Mouse (Mus musculus) thymus, adult 2 months (tissue): Measurements from ENCODE around the gene Akt1s1. TPM values are rescaled to one million over a fixed set of nuclear protein-coding genes. Genes with fewer than 3 reads are reported as not detected.

ENCODE experiments used
- DNase-seq: peaks from one replicate; pipeline ENCODE4 v3.0.0; 2021
- H3K27ac ChIP-seq: fragments of 200-500 bp; 2 replicates; pipeline ENCODE4 v1.5.1; 2012; ENCODE audit warnings: low read length, control low read depth; ENCODE audit not compliant: control insufficient read depth, insufficient read depth
- H3K27me3 ChIP-seq: fragments of 200-500 bp; 2 replicates; pipeline ENCODE4 v1.6.1; 2012; ENCODE audit warnings: mild to moderate bottlenecking, low read length, moderate library complexity, mixed read lengths; ENCODE audit not compliant: control insufficient read depth, insufficient read depth
- H3K36me3 ChIP-seq: fragments of 200-500 bp; 2 replicates; pipeline ENCODE4 v1.6.1; 2012; ENCODE audit warnings: mild to moderate bottlenecking, low read length, moderate library complexity; ENCODE audit not compliant: control insufficient read depth, insufficient read depth
- H3K4me1 ChIP-seq: fragments of 200-500 bp; replicated peaks from 2 replicates; pipeline ENCODE4 v1.6.1; 2012; ENCODE audit warnings: low read length; ENCODE audit not compliant: control insufficient read depth, insufficient read depth
- H3K4me3 ChIP-seq: fragments of 200-500 bp; 2 replicates; pipeline ENCODE4 v1.5.1; 2012; ENCODE audit warnings: mild to moderate bottlenecking, low read length, control low read depth, moderate library complexity; ENCODE audit not compliant: control insufficient read depth, insufficient read depth
- CTCF ChIP-seq: fragments of 200-500 bp; IDR thresholded peaks from 2 replicates; pipeline ENCODE4 v1.5.1; 2012; ENCODE audit warnings: mild to moderate bottlenecking, control low read depth, low read length, moderate library complexity, borderline replicate concordance; ENCODE audit not compliant: control insufficient read depth, poor library complexity, insufficient read depth; ENCODE audit errors: extremely low read depth
- POLR2A ChIP-seq: fragments of 200-500 bp; IDR thresholded peaks from 2 replicates; pipeline ENCODE4 v1.6.1; 2012; ENCODE audit warnings: mild to moderate bottlenecking, low read length, control low read depth, moderate library complexity; ENCODE audit not compliant: control insufficient read depth, poor library complexity, insufficient read depth; ENCODE audit errors: extremely low read depth
- WGBS: fragments of 180-500 bp; shearing (Covaris S2); methylation state at CpG from one replicate; pipeline ENCODE4 v1.1.7; 2018; 5-methylcytosine and 5-hydroxymethylcytosine counted together
- polyA plus RNA-seq: library from polyadenylated mRNA; depleted of rRNA; stranded (reverse); fragments of >200 nt; gene quantifications from 2 replicates; pipeline ENCODE4 v1.2.3, GENCODE M21; 2012

Akt1s1 gene
- polyA plus RNA-seq, 1 experiment = 91.4 TPM

DNA sequence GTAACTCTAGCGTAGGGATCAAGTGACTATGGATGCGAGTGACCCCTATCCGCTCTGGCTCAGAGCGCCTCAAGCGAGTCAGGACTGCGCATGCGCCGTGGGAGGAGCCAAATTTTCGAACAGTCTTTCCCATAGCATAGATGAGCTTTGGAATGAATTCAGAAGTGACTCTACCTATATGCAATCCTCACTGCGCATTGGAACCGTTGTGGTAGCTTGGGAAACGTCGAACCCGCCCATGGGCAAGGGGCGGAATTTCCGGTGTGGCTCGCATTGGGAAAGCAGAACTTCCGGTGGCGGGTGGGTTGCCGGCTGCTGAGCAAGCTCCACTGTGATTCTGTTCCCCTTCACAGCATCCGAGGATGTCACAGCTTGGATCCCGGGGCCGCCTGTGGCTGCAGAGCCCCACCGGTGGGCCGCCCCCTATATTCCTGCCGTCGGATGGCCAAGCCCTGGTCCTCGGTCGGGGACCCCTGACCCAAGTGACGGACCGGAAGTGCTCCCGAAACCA, 8.3 kb downstream of the Akt1s1 start, which contains the start of gene Pnkp:
Gene Pnkp, plus strand, starts transcription at position 98 of the 511 bp plus-strand sequence.
- peak within 1 kb of the TSS; percentile 88 for H3K4me3 ChIP-seq
- no peaks in the 10 kb centered on the region for H3K27me3 ChIP-seq
- H3K4me1 ChIP-seq = peaks cover 34% of the 10 kb centered on the region
- H3K27ac ChIP-seq = peak within 1 kb of the TSS; percentile 85
- under 1% methylated on average over 32 of the region's 32 CpGs for WGBS
- TF ChIP-seq CTCF (peak; percentile 37; the same call in 1 of the 2 replicates), POLR2A (peak; percentile 58)
- DNase-seq = peak; percentile 84
- H3K36me3 ChIP-seq = no peaks in the 10 kb centered on the region; the same call in 1 of the 2 replicates

DNA sequence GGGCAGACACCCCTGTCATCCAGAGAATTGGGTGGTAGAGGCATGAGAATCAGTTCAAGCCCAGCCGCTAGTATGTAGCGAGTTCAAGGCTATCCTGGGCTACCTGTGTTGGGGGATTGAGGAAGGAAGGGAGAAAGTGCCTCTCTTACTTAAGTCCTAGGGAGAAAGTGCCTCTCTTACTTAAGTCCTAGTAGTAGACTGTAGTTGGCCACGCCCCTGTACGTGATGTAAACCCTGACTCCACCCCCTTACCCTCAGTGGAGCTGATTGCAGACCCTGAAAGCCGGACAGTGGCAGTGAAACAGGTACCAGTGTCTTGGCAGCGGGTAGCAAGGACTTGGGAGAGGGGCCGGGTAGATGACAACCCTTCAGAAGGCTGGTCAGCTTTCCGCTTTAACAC, 9.1 kb downstream of the Akt1s1 start:
- no peak for DNase-seq
- H3K27ac ChIP-seq = no peak overlapping the region
- H3K4me3 ChIP-seq = 0 out of 2 replicates have a peak overlapping the region, but pooled peaks have one; percentile 88
- H3K27me3 ChIP-seq = no peaks in the 10 kb centered on the region
- H3K36me3 ChIP-seq = peaks cover 8% of the 10 kb centered on the region; the same call in 1 of the 2 replicates
- H3K4me1 ChIP-seq = peaks cover 34% of the 10 kb centered on the region
- TF ChIP-seq POLR2A (no peak), CTCF (no peak)
- 37% methylated on average over 8 of the region's 8 CpGs for WGBS

DNA sequence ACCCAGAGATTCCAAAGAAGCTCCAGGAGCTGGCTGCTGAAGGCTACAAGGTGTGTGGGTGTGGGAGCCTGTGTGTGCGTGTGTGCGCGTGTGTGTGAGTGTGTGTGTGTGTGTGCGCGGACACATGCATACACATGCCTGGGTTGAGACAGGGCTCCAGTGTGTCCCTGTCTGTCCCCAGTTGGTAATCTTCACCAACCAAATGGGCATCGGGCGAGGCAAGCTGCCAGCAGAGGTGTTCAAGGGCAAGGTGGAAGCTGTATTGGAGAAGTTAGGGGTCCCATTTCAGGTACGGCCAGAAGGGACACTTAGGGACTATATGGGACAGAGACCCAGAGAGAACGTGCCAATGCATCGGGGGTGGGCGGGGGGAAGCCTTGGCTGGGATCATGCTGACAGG, 11.1 kb downstream of the Akt1s1 start:
- no peak for DNase-seq
- Histone ChIP-seq H3K27me3 (no peaks in the 10 kb centered on the region), H3K36me3 (peaks cover 27% of the 10 kb centered on the region), H3K4me3 (no peak overlapping the region), H3K27ac (no peak overlapping the region), H3K4me1 (peaks cover 26% of the 10 kb centered on the region)
- TF ChIP-seq CTCF = no peak
- 93% methylated on average over 11 of the region's 11 CpGs for WGBS

DNA sequence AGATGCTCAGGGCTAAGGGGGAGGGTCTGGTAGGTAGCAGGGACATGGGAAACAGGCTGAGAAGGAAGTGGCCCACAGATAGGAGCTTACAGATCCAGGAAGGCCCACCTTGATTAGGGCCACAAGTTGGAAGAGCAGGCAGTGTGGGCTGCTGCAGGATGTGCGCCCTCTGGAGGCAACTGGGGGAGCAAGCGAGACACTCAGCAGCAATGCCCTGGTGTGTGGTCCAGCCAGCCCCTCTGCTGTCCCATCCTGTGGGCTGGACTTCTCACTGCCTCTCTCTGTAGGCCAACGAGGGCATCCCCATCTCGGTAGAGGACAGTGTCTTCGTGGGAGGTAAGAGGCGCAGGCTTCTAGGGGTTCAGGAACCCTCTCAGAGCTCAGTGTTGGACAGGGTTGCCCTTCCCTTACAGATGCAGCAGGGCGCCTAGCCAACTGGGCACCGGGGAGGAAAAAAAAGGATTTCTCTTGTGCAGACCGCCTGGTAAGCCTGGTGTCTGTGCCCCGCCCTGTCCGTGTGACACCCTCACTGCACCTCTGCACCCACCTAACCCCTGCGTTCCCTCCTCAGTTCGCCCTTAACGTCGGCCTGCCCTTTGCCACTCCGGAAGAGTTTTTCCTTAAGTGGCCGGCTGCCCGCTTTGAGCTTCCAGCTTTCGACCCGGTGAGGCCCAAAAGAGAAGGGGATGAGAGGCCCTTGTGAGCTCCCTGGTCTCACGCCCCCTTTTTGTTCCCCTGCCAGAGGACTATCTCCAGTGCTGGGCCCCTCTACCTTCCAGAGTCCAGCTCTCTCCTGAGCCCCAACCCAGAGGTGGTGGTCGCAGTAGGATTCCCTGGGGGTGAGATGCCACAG, 12.0 kb downstream of the Akt1s1 start:
- 74% methylated on average over 22 of the region's 22 CpGs for WGBS
- Histone ChIP-seq H3K27ac (no peak overlapping the region), H3K4me3 (no peak overlapping the region), H3K27me3 (no peaks in the 10 kb centered on the region), H3K4me1 (peaks cover 17% of the 10 kb centered on the region), H3K36me3 (peaks cover 27% of the 10 kb centered on the region)
- TF ChIP-seq CTCF = peak; percentile 77; the same call in 1 of the 2 replicates
- TF ChIP-seq POLR2A = no peak
- DNase-seq = peak; percentile 67

DNA sequence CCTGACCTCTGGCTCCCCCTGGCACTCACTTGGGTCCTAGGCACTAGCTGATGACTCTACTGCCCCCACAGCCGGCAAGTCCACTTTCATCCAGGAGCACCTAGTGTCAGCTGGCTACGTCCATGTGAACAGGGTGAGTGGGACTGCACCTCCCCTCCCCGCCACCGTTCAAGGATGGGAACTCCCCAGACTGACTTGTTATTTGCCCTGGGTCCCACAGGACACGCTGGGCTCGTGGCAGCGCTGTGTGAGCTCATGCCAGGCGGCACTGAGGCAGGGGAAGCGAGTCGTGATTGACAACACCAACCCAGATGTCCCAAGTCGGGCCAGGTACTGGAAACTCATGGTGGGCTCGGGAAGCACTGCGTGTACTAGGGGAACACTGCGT, 12.6 kb downstream of the Akt1s1 start:
- H3K4me1 ChIP-seq = peaks cover 15% of the 10 kb centered on the region
- peaks cover 27% of the 10 kb centered on the region for H3K36me3 ChIP-seq
- no peaks in the 10 kb centered on the region for H3K27me3 ChIP-seq
- WGBS = 93% methylated on average over 14 of the region's 14 CpGs
- TF ChIP-seq CTCF (no peak), POLR2A (no peak)
- no peak overlapping the region for H3K4me3 ChIP-seq
- no peak for DNase-seq
- no peak overlapping the region for H3K27ac ChIP-seq

DNA sequence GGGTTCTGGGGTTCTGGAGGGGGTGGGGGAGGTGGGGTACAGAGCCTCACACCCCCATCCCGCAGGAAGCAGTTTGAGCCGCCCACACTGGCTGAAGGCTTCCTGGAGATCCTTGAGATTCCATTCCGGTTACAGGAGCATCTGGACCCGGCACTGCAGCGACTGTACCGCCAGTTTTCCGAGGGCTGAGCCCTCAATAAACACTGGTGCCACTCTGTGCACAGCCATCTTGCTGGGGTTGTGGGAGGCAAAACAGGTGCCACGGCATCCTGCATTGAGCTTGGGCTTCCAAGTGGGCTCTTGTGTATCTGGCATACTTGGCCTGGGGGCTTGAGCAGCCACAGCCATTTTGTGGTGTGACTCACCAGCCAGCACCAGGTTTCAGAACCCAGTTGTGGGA, 13.6 kb downstream of the Akt1s1 start:
- Histone ChIP-seq H3K36me3 (peaks cover 27% of the 10 kb centered on the region), H3K27ac (no peak overlapping the region), H3K27me3 (no peaks in the 10 kb centered on the region), H3K4me1 (peaks cover 16% of the 10 kb centered on the region), H3K4me3 (no peak overlapping the region)
- DNase-seq = no peak
- TF ChIP-seq POLR2A (no peak), CTCF (no peak)
- 96% methylated on average over 8 of the region's 8 CpGs for WGBS
